Mouse (Mus musculus): ENCODE measurements at regions not wholly inside any gene's neighbourhood (a gene's known extent, or its start where the extent isn't known, plus 50 kb on each side); places are given as distances from the start of the nearest gene placed in this dataset.
A peak's percentile ranks its signal among the peaks of the same experiment; 100 is the strongest.

DNA sequence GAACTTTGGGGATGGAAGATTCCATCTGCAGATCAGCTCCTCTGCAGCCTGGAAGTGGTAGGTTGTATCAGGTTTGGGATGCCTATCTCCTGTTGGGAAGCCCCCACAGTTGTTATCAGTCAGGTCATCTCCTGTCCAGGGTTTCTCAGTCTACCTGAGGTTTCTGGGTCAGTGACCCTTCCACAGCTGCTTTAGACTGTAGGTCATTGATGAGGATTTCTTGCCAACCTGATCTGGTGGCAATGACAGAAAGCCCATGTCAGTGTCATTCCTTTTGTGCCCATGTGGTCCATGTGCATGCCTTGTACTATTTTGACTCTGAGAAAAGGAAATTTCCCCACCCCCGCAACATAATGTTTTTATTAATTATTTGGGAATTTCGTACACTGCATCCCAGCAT lies 64.8 kb upstream of the Rnf24 start:
- Histone ChIP-seq H3K4me3 (ENCODE audit: control insufficient read depth, low read depth, low read length) (no peak overlapping the region), H3K4me1 (ENCODE audit: control insufficient read depth, insufficient read depth, low read length) (peaks cover 4% of the 10 kb centered on the region), H3K27ac (ENCODE audit: control insufficient read depth, insufficient read depth, low read depth, low read length) (no peak overlapping the region), H3K27me3 (ENCODE audit: control insufficient read depth, insufficient read depth, low read length) (no peaks in the 10 kb centered on the region), H3K36me3 (ENCODE audit: control insufficient read depth, insufficient read depth, low read length) (no peaks in the 10 kb centered on the region)
- no peak for TF ChIP-seq CTCF (IDR thresholded peaks at IDR 0.05; ENCODE audit: control insufficient read depth, insufficient read depth, insufficient replicate concordance, low read depth, low read length)
- TF ChIP-seq POLR2A (IDR thresholded peaks at IDR 0.05; ENCODE audit: control insufficient read depth, low read depth, low read length), result no peak

DNA sequence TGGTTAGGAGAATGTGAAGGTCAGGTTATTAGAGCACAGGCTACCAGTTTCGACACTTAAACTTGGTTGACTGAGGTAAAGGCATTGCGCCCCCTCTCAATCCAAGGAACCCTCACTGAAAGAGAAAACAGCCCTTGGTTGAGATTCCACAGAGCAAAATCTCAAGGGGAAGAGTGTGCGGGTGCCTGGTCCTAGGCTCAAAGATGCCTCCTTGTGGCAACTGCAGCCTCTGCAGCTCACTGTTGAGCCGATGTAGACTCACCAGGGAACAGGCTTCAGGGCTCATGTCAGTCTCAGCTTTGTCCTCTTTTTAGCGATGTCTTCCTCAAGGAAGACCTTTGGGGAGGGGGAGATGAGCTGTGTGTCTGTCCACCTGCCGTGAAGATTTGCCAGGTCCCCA lies 63.8 kb upstream of the Rnf24 start:
- H3K36me3 ChIP-seq (ENCODE audit: control insufficient read depth, insufficient read depth, low read length), result no peaks in the 10 kb centered on the region
- no peak overlapping the region for H3K4me3 ChIP-seq (ENCODE audit: control insufficient read depth, low read depth, low read length)
- peaks cover 4% of the 10 kb centered on the region for H3K4me1 ChIP-seq (ENCODE audit: control insufficient read depth, insufficient read depth, low read length)
- TF ChIP-seq POLR2A (IDR thresholded peaks at IDR 0.05; ENCODE audit: control insufficient read depth, low read depth, low read length), result no peak
- peak; percentile 62; the same call in 1 of the 2 replicates for TF ChIP-seq CTCF (IDR thresholded peaks at IDR 0.05; ENCODE audit: control insufficient read depth, insufficient read depth, insufficient replicate concordance, low read depth, low read length)
- no peak overlapping the region for H3K27ac ChIP-seq (ENCODE audit: control insufficient read depth, insufficient read depth, low read depth, low read length)
- H3K27me3 ChIP-seq (ENCODE audit: control insufficient read depth, insufficient read depth, low read length), result no peaks in the 10 kb centered on the region

DNA sequence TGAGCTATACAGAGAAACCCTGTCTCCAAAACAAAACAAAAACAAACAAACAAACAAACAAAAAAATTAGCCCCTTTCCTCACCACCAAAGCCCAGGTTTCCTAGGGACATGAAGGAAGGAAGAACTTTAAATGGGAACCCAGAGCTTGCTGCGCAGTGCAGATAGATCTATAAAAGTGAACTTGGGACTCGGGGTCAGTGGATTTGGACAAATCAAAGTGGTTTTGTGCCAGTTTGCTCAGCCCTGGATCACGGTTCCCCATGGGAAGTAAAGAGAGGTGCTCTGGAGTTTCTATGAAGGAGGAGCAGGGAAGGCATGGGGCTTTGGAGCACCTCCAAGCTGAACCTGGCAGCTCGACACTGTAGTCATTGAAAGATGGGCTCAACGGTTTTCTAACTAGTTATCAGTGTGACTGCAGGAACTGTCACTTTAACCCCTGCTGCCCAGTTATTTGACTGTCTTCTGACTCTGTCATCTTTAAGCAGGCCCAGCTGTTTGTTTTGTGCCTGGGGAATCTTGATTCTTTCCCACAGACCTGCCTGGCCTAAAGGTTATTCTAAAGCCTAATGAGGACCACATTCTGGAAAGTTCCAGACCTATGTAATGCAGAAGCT lies 58.3 kb upstream of the Rnf24 start:
- Histone ChIP-seq H3K27ac (ENCODE audit: control insufficient read depth, insufficient read depth, low read depth, low read length) (no peak overlapping the region), H3K4me3 (ENCODE audit: control insufficient read depth, low read depth, low read length) (no peak overlapping the region), H3K4me1 (ENCODE audit: control insufficient read depth, insufficient read depth, low read length) (no peaks in the 10 kb centered on the region), H3K27me3 (ENCODE audit: control insufficient read depth, insufficient read depth, low read length) (no peaks in the 10 kb centered on the region), H3K36me3 (ENCODE audit: control insufficient read depth, insufficient read depth, low read length) (no peaks in the 10 kb centered on the region)
- TF ChIP-seq POLR2A (IDR thresholded peaks at IDR 0.05; ENCODE audit: control insufficient read depth, low read depth, low read length) (no peak), CTCF (IDR thresholded peaks at IDR 0.05; ENCODE audit: control insufficient read depth, insufficient read depth, insufficient replicate concordance, low read depth, low read length) (no peak)

DNA sequence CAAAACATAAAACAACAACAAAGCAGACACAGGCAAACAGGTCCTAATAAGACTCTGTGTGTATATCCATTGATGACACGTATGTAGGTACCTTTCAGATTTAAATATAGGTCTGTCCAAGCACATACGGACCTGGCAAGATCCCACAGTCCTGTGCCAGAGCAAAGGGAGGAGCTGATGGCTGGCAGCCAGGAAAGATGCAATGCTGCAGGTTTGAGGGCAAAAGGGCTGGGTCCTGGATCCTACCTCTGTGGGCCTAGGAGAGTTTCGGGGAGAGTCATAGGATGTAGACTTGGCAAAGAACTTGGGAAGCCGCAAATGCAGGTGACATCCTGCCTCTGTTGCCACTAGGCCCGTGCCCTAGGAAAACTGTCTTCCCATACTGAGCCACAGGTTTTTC lies 54.6 kb upstream of the Rnf24 start:
- Histone ChIP-seq H3K4me1 (ENCODE audit: control insufficient read depth, insufficient read depth, low read length) (no peaks in the 10 kb centered on the region), H3K36me3 (ENCODE audit: control insufficient read depth, insufficient read depth, low read length) (no peaks in the 10 kb centered on the region), H3K27ac (ENCODE audit: control insufficient read depth, insufficient read depth, low read depth, low read length) (no peak overlapping the region), H3K4me3 (ENCODE audit: control insufficient read depth, low read depth, low read length) (no peak overlapping the region), H3K27me3 (ENCODE audit: control insufficient read depth, insufficient read depth, low read length) (no peaks in the 10 kb centered on the region)
- TF ChIP-seq POLR2A (IDR thresholded peaks at IDR 0.05; ENCODE audit: control insufficient read depth, low read depth, low read length) (no peak), CTCF (IDR thresholded peaks at IDR 0.05; ENCODE audit: control insufficient read depth, insufficient read depth, insufficient replicate concordance, low read depth, low read length) (no peak)

DNA sequence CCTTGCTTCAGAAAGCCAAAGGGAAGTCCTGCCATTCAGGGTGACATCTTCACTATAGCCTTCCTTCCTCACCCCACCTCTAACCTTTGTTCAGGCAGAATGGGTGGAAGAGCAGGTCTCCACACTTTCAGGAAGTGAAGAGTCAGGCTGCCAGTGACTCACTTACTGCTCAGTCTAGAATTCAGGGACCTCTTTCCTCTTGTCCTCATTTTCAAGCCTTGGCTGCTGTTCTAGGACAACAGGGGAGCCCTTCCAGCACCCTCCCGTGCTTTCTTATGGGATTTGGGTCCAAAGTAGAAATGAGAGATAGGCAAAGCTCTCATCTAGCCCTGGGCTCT lies 51.5 kb upstream of the Rnf24 start:
- no peak for TF ChIP-seq CTCF (IDR thresholded peaks at IDR 0.05; ENCODE audit: control insufficient read depth, insufficient read depth, insufficient replicate concordance, low read depth, low read length)
- no peak overlapping the region for H3K4me3 ChIP-seq (ENCODE audit: control insufficient read depth, low read depth, low read length)
- no peaks in the 10 kb centered on the region for H3K36me3 ChIP-seq (ENCODE audit: control insufficient read depth, insufficient read depth, low read length)
- no peaks in the 10 kb centered on the region for H3K4me1 ChIP-seq (ENCODE audit: control insufficient read depth, insufficient read depth, low read length)
- no peak overlapping the region for H3K27ac ChIP-seq (ENCODE audit: control insufficient read depth, insufficient read depth, low read depth, low read length)
- H3K27me3 ChIP-seq (ENCODE audit: control insufficient read depth, insufficient read depth, low read length), result no peaks in the 10 kb centered on the region

DNA sequence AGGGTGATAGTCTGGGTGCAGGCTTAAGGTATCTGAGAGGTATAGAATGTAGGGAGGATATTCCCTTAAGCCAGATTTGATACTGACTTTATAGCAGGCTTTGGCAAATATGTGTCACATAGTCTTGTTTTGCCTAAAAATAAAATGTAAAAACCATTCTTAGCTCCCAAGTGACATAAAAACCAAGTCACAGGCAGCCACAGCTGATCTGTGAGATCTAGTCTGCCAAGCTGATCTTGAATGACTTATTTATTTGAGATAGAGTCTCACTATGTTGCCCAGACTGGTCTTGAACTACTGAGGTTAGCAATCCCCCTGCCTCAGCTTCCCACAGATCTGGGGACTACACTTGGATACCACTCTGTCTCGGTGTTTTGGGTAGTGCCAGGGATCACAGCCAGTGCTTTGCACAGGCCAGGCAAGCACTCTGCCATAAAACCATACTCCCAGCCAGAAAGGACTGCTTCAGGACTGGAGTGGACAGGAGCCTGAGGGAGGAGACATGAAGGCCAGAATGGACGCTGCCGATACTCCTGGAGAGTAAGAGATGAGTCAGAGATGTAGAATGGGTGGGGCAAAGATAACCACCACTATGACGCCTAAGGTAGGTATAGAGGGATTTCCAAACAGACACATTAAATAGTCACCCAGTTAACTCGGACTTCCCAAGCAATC lies 51.0 kb upstream of the Rnf24 start:
- TF ChIP-seq POLR2A (IDR thresholded peaks at IDR 0.05; ENCODE audit: control insufficient read depth, low read depth, low read length) (no peak), CTCF (IDR thresholded peaks at IDR 0.05; ENCODE audit: control insufficient read depth, insufficient read depth, insufficient replicate concordance, low read depth, low read length) (no peak)
- H3K36me3 ChIP-seq (ENCODE audit: control insufficient read depth, insufficient read depth, low read length), result no peaks in the 10 kb centered on the region
- no peak overlapping the region for H3K4me3 ChIP-seq (ENCODE audit: control insufficient read depth, low read depth, low read length)
- no peak overlapping the region for H3K27ac ChIP-seq (ENCODE audit: control insufficient read depth, insufficient read depth, low read depth, low read length)
- no peaks in the 10 kb centered on the region for H3K4me1 ChIP-seq (ENCODE audit: control insufficient read depth, insufficient read depth, low read length)
- H3K27me3 ChIP-seq (ENCODE audit: control insufficient read depth, insufficient read depth, low read length), result no peaks in the 10 kb centered on the region
